Mouse (Mus musculus) ES-E14 (cell line): ENCODE measurements around the gene Srxn1.

Source experiments
- CHD2 ChIP-seq: IDR thresholded peaks from 2 replicates; pipeline ENCODE4 v1.6.1; 2014; ENCODE audit warnings: mild to moderate bottlenecking, low read depth, low read length, inconsistent platforms
- MAFK ChIP-seq: IDR thresholded peaks from 2 replicates; pipeline ENCODE4 v1.6.1; 2014; ENCODE audit warnings: mild to moderate bottlenecking, low read depth, low read length, inconsistent platforms; ENCODE audit not compliant: insufficient read depth

GRCm38 (mm10) chr2:152101761-152102160 is 3.6 kb upstream of the Srxn1 start:
- TF ChIP-seq CHD2 (no peak), MAFK (no peak)
